Mouse (Mus musculus): ENCODE results near the gene Hlcs.

Gene Hlcs

DNA sequence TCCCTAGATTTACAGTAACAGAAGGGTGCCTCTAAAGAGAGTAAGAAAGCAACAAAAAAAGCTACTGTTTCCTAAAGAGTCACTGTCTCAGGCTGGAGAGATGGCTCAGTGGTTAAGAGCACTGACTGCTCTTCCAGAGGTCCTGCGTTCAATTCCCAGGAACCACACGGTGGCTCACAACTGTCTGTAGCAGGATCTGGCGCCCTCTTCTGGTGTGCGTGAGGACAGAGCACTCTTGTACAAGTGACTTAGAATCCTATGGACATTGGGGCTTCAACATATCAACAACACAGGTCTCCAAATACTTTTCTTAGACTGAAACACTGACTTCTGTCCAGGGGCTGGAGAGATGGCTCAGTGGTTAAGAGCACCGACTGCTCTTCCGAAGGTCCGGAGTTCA, 83.5 kb downstream of the Hlcs start:
- Histone ChIP-seq H3K4me1 (replicated peaks; ENCODE audit: low read depth, low read length) (peaks cover 50% of the 10 kb centered on the region), H3K4me3 (replicated peaks; ENCODE audit: low read length) (no peak overlapping the region), H3K36me3 (ENCODE audit: insufficient read depth, low read length) (no peaks in the 10 kb centered on the region), H3K9me3 (ENCODE audit: low read length) (no peaks in the 10 kb centered on the region; the same call in 1 of the 2 replicates), H3K27me3 (ENCODE audit: insufficient read depth, low read length) (no peaks in the 10 kb centered on the region)
- TF ChIP-seq POU5F1 (IDR thresholded peaks at IDR 0.05; ENCODE audit: borderline replicate concordance, low read length): no peak
- no peak for TF ChIP-seq NANOG (IDR thresholded peaks at IDR 0.05; ENCODE audit: borderline replicate concordance, low read length)
- TF ChIP-seq CTCF (conservative IDR thresholded peaks at IDR 0.05; ENCODE audit: low read length): peak; percentile 32

DNA sequence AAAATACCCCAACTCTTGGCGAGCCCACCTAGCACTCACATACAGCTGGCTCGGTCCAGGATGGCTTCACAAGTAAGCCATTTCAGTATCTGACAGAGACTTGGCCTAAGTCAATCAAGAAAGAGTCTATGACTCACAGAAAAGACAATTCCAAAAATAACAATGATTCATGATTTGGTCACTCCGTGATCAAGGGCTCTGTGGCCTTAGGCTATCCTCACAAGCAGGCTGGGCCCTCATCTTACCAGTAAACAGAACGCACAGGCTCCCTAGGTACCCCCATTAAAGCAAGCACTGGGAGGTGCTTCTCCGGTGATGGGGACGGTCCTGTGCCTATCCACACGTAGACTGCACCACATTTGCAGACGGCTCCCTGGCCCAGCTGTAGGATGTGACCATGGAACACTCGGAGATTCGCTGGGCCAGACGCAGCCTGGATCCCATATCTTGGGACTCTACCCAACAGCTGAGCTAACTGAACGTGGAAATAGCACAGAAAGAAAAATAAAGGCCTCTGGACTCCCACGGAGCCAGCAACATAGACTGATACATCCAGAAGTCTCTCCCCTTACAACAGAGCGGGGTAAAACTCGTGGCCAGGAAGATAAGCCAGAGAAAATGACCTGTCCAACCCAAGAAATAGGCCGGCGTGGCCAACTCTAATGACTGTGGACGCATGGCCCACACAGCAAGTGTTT, 84.4 kb downstream of the Hlcs start:
- Histone ChIP-seq H3K27me3 (ENCODE audit: insufficient read depth, low read length) (no peaks in the 10 kb centered on the region), H3K4me1 (replicated peaks; ENCODE audit: low read depth, low read length) (peaks cover 43% of the 10 kb centered on the region), H3K9me3 (ENCODE audit: low read length) (no peaks in the 10 kb centered on the region; the same call in 1 of the 2 replicates), H3K36me3 (ENCODE audit: insufficient read depth, low read length) (no peaks in the 10 kb centered on the region), H3K4me3 (replicated peaks; ENCODE audit: low read length) (no peak overlapping the region)
- no peak for TF ChIP-seq POU5F1 (IDR thresholded peaks at IDR 0.05; ENCODE audit: borderline replicate concordance, low read length)
- TF ChIP-seq NANOG (IDR thresholded peaks at IDR 0.05; ENCODE audit: borderline replicate concordance, low read length): no peak
- no peak for TF ChIP-seq CTCF (conservative IDR thresholded peaks at IDR 0.05; ENCODE audit: low read length)

DNA sequence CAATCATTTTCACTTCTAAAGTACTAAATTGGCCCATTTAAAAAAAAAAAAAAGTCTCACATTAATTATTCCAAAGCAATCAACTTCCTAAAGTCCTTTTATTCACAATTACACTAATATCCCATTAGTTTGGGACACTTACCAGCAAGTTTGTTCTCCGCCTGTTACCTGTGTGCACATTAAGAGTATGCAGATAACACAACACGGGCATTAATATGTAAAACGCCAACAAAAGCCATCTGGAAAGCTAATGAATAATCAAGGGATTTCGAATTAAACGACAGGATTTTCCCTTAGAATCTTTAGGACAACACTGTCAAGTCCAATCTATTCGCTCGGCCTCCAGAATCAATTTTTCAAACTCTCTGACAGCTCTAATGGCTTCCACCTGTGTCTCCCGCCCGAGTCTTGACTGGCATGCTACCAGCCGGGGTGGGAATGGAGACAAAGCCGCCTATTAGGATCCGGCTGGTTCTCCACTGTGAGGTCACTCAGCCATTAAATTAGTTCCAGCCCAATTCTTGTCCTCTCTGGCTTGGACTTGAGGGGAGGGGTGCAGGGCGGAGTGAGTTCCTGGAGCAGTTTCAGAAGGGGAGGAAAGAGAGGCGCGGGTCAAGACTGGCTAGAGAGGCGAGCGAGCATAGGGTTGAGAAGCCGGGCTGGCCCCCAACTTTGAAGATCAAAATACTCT, 85.9 kb downstream of the Hlcs start:
- no peaks in the 10 kb centered on the region for H3K27me3 ChIP-seq (ENCODE audit: insufficient read depth, low read length)
- no peaks in the 10 kb centered on the region; the same call in 1 of the 2 replicates for H3K9me3 ChIP-seq (ENCODE audit: low read length)
- no peaks in the 10 kb centered on the region for H3K36me3 ChIP-seq (ENCODE audit: insufficient read depth, low read length)
- H3K4me1 ChIP-seq (replicated peaks; ENCODE audit: low read depth, low read length): peaks cover 40% of the 10 kb centered on the region
- H3K4me3 ChIP-seq (replicated peaks; ENCODE audit: low read length): no peak overlapping the region
- TF ChIP-seq POU5F1 (IDR thresholded peaks at IDR 0.05; ENCODE audit: borderline replicate concordance, low read length) (no peak), NANOG (IDR thresholded peaks at IDR 0.05; ENCODE audit: borderline replicate concordance, low read length) (0 out of 2 replicates have a peak, but pooled peaks have one; percentile 11)

GRCm38 (mm10) chr16:94223363-94223720, 90.0 kb downstream of the Hlcs start:
- Histone ChIP-seq H3K36me3 (ENCODE audit: insufficient read depth, low read length) (no peaks in the 10 kb centered on the region), H3K27me3 (ENCODE audit: insufficient read depth, low read length) (no peaks in the 10 kb centered on the region), H3K9me3 (ENCODE audit: low read length) (no peaks in the 10 kb centered on the region), H3K4me1 (replicated peaks; ENCODE audit: low read depth, low read length) (peaks cover 25% of the 10 kb centered on the region), H3K4me3 (replicated peaks; ENCODE audit: low read length) (no peak overlapping the region)
- no peak for TF ChIP-seq CTCF (conservative IDR thresholded peaks at IDR 0.05; ENCODE audit: low read length)
- no peak for TF ChIP-seq POU5F1 (IDR thresholded peaks at IDR 0.05; ENCODE audit: borderline replicate concordance, low read length)
- TF ChIP-seq NANOG (IDR thresholded peaks at IDR 0.05; ENCODE audit: borderline replicate concordance, low read length): no peak

DNA sequence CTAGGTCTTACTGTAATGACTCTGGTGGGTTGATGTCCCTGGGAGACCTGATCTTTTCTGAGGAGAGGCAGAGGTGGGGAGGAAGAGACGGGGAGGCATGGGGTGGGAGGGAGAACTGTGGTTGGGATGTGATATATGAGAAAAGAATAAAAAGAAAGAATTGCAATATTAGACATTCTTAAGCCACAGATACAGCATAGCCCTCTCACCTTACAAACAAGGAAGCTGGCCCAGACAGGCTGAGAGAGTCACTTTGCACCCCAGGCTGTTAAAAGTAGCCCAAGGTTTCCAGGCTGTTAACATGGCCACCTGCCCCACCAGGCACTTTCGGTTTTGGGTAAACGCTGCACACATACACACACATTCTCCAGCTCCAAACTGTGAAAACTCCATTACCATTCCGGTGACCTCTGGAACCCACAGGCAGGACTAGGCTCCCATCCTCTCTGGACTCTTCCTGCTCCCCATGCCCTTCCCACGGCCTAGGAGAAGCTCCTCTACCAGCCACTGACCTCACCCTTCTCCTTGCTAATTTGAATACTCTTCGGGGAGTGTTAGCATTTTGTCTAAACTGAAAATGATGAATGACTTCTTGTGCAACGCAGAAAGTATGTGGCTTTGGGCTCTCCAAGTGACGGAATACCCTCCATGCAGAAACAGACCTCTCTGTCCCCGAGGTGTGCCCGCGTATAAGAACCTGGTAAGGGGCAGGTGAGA, 90.6 kb downstream of the Hlcs start:
- Histone ChIP-seq H3K4me1 (replicated peaks; ENCODE audit: low read depth, low read length) (peaks cover 20% of the 10 kb centered on the region), H3K4me3 (replicated peaks; ENCODE audit: low read length) (no peak overlapping the region), H3K9me3 (ENCODE audit: low read length) (no peaks in the 10 kb centered on the region), H3K27me3 (ENCODE audit: insufficient read depth, low read length) (no peaks in the 10 kb centered on the region), H3K36me3 (ENCODE audit: insufficient read depth, low read length) (no peaks in the 10 kb centered on the region)
- TF ChIP-seq POU5F1 (IDR thresholded peaks at IDR 0.05; ENCODE audit: borderline replicate concordance, low read length): no peak
- no peak for TF ChIP-seq CTCF (conservative IDR thresholded peaks at IDR 0.05; ENCODE audit: low read length)
- TF ChIP-seq NANOG (IDR thresholded peaks at IDR 0.05; ENCODE audit: borderline replicate concordance, low read length): no peak

DNA sequence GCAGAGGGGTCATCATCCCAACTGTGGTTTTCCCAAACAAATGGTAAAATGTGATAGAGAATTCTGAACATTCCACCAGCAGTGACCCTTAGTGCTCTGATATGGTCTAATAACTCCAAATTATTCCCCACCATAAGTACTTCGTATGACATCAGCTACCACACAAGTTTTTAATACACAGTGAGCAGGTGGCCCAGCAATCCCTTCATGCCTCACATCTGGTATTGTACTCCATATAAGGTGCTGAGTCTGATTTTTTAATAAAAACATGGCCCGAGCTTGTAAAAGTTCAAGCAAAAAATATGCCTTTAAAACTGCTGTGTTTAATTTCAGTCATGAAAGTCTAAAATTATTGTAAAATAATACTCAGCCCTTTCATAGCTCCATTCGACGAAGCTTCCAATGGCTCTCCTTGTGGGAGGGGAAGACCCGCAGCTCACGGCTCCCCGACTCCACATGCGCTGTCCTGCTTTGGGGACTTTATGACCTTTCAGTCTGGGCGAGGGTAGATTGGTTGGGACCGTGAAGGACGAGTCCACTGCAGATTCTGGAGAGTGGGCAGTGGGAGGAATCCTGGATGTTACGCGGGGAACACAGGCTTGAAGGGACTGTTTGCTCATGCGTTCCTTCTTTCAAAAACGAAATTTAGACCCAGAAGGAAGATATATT, 102.5 kb downstream of the Hlcs start:
- H3K4me1 ChIP-seq (replicated peaks; ENCODE audit: low read depth, low read length): no peaks in the 10 kb centered on the region
- H3K4me3 ChIP-seq (replicated peaks; ENCODE audit: low read length): no peak overlapping the region
- TF ChIP-seq CTCF (conservative IDR thresholded peaks at IDR 0.05; ENCODE audit: low read length) (no peak), POU5F1 (IDR thresholded peaks at IDR 0.05; ENCODE audit: borderline replicate concordance, low read length) (no peak), NANOG (IDR thresholded peaks at IDR 0.05; ENCODE audit: borderline replicate concordance, low read length) (no peak)
- peaks cover 5% of the 10 kb centered on the region for H3K9me3 ChIP-seq (ENCODE audit: low read length)
- H3K27me3 ChIP-seq (ENCODE audit: insufficient read depth, low read length): no peaks in the 10 kb centered on the region
- no peaks in the 10 kb centered on the region for H3K36me3 ChIP-seq (ENCODE audit: insufficient read depth, low read length)

- peaks cover 5% of the 10 kb centered on the region for H3K9me3 ChIP-seq (ENCODE audit: low read length)
- no peaks in the 10 kb centered on the region for H3K36me3 ChIP-seq (ENCODE audit: insufficient read depth, low read length)
- peaks cover 2% of the 10 kb centered on the region; the same call in 1 of the 2 replicates for H3K4me1 ChIP-seq (replicated peaks; ENCODE audit: low read depth, low read length)
- no peaks in the 10 kb centered on the region for H3K27me3 ChIP-seq (ENCODE audit: insufficient read depth, low read length)
- H3K4me3 ChIP-seq (replicated peaks; ENCODE audit: low read length): no peak overlapping the region
- TF ChIP-seq CTCF (conservative IDR thresholded peaks at IDR 0.05; ENCODE audit: low read length): no peak
- no peak for TF ChIP-seq NANOG (IDR thresholded peaks at IDR 0.05; ENCODE audit: borderline replicate concordance, low read length)
- TF ChIP-seq POU5F1 (IDR thresholded peaks at IDR 0.05; ENCODE audit: borderline replicate concordance, low read length): no peak
Measured at GRCm38 (mm10) chr16:94209626-94210025, 103.7 kb downstream of the Hlcs start.

GRCm38 (mm10) chr16:94208826-94209225, 104.5 kb downstream of the Hlcs start:
- H3K9me3 ChIP-seq (ENCODE audit: low read length): peaks cover 5% of the 10 kb centered on the region
- no peak overlapping the region for H3K4me3 ChIP-seq (replicated peaks; ENCODE audit: low read length)
- peaks cover 6% of the 10 kb centered on the region; the same call in 1 of the 2 replicates for H3K4me1 ChIP-seq (replicated peaks; ENCODE audit: low read depth, low read length)
- H3K36me3 ChIP-seq (ENCODE audit: insufficient read depth, low read length): no peaks in the 10 kb centered on the region
- H3K27me3 ChIP-seq (ENCODE audit: insufficient read depth, low read length): no peaks in the 10 kb centered on the region
- TF ChIP-seq NANOG (IDR thresholded peaks at IDR 0.05; ENCODE audit: borderline replicate concordance, low read length): no peak
- TF ChIP-seq POU5F1 (IDR thresholded peaks at IDR 0.05; ENCODE audit: borderline replicate concordance, low read length): no peak
- no peak for TF ChIP-seq CTCF (conservative IDR thresholded peaks at IDR 0.05; ENCODE audit: low read length)
